Mouse (Mus musculus) monocyte, adult 2 months (primary cell): Measurements from ENCODE around the gene Grid2ip.
A peak's percentile ranks its signal among the peaks of the same experiment; 100 is the strongest.
"Not testable (repeated sequence)": the region's sequence is repeated elsewhere in the genome, so short reads cannot be mapped to it uniquely, and the experiment has no call there.

Experiments used
- DNase-seq, 2 experiments: peaks; one replicate each; pipeline ENCODE4 v3.0.0; 2022; ENCODE audit warnings: low spot score in 2 of 2, low read depth in 1 of 2

Grid2ip gene

GRCm38 (mm10) chr5:143361428-143361827 is 4.3 kb downstream of the Grid2ip start:
- DNase-seq: no peak

- no peak for DNase-seq
Measured at GRCm38 (mm10) chr5:143363678-143364615, 6.8 kb downstream of the Grid2ip start.

- no peak for DNase-seq
Measured at GRCm38 (mm10) chr5:143367931-143368330, 10.8 kb downstream of the Grid2ip start.

GRCm38 (mm10) chr5:143369611-143370255 is 12.6 kb downstream of the Grid2ip start:
- DNase-seq: no peak

- DNase-seq: no peak
Measured at GRCm38 (mm10) chr5:143370416-143371145, 13.4 kb downstream of the Grid2ip start.

GRCm38 (mm10) chr5:143371146-143371510 is 14.0 kb downstream of the Grid2ip start:
- DNase-seq: no peak

GRCm38 (mm10) chr5:143372818-143373217 is 15.7 kb downstream of the Grid2ip start:
- DNase-seq: no peak

- peak in 1 of 2 experiments; percentile 29 for DNase-seq
Measured at GRCm38 (mm10) chr5:143375242-143375641, 18.1 kb downstream of the Grid2ip start.

- DNase-seq: no peak
Measured at GRCm38 (mm10) chr5:143376156-143376555, 19.0 kb downstream of the Grid2ip start.

- DNase-seq: no peak
Measured at GRCm38 (mm10) chr5:143386797-143387621, 29.9 kb downstream of the Grid2ip start.

- DNase-seq: no peak
Measured at GRCm38 (mm10) chr5:143394184-143394583, 37.0 kb downstream of the Grid2ip start.

- DNase-seq: not testable (repeated sequence)
Measured at GRCm38 (mm10) chr5:143394966-143395365, 37.8 kb downstream of the Grid2ip start.

- peak; percentile 11 to 14 for DNase-seq
Measured at GRCm38 (mm10) chr5:143395649-143396048, 38.5 kb downstream of the Grid2ip start.

GRCm38 (mm10) chr5:143400501-143400900 is 43.4 kb downstream of the Grid2ip start:
- DNase-seq: no peak

- DNase-seq: no peak
Measured at GRCm38 (mm10) chr5:143401556-143401955, 44.4 kb downstream of the Grid2ip start.

GRCm38 (mm10) chr5:143403221-143404147 is 46.3 kb downstream of the Grid2ip start, which contains the start of gene Kdelr2:
Gene Kdelr2 (plus strand): TSS chr5:143403838.
- DNase-seq: peak; percentile 45 to 78

- DNase-seq: no peak
Measured at GRCm38 (mm10) chr5:143404148-143404930, 47.2 kb downstream of the Grid2ip start.

- no peak for DNase-seq
Measured at GRCm38 (mm10) chr5:143405200-143405599, 48.1 kb downstream of the Grid2ip start.

GRCm38 (mm10) chr5:143406548-143406947 is 49.4 kb downstream of the Grid2ip start:
- no peak for DNase-seq
